ENCODE assay signal across 16 mouse cellular contexts in the genomic region with DNA sequence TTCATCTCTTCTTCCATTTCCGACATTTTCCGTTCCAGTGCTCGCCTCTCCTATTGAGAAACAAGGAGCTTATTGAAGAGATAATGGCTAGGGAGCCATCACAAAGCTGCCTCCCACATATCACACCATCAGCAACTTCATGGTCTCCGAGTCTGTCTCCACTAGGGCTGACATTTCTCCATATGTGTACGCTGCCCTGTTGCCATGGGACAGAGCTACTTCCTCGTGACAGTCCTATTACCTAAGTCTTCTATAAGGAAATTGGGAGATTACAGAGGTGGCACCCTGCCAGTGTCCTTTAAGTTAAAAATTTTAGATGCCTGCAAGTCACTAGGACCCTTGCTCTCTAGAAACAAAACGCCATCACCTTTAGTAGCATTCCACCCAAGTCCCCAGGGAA.
DNase-seq lines count a peak whose midpoint lies in the region; ATAC-seq and TF ChIP-seq lines count a peak whose summit lies in the region.
"Had no signal": no experiment of that assay in that cellular context is flagged by ENCODE, and none has a peak within 500 bp of the region (broad histone marks: within the 10 kb centered on the region; RNA-seq: fewer than 3 reads in every experiment).

No protein-coding gene starts in this region.

- TF ChIP-seq CTCF in kidney, adult 2 months (conservative IDR thresholded peaks at IDR 0.05; ENCODE audit: insufficient read depth, insufficient read length, low read depth, low read length), result no peak

- no peaks in the 10 kb centered on the region for H3K27me3 ChIP-seq in kidney, adult 2 months (replicated peaks; ENCODE audit: control insufficient read depth, insufficient read depth, low read length)
- H3K27me3 ChIP-seq in lung, embryonic 16.5 days (ENCODE audit: control insufficient read depth, insufficient read depth, low read depth, low read length), result no peaks in the 10 kb centered on the region
- no peaks in the 10 kb centered on the region for H3K27me3 ChIP-seq in stomach, embryonic 14.5 days (ENCODE audit: control insufficient read depth, insufficient read depth, low read length)
- H3K27me3 ChIP-seq: CH12.LX; limb, embryonic 13.5 days; midbrain, embryonic 13.5 days had no signal

- 92% methylated on average over 7 of the region's 7 CpGs for WGBS in kidney, adult 2 months
- WGBS in lung, embryonic 16.5 days, result 79% methylated on average over 7 of the region's 7 CpGs
- 88% methylated on average over 7 of the region's 7 CpGs for WGBS in stomach, embryonic 14.5 days

- no peak for TF ChIP-seq POLR2A in kidney, adult 2 months (IDR thresholded peaks at IDR 0.05; ENCODE audit: low read depth, low read length)

- H3K9ac ChIP-seq in lung, embryonic 16.5 days (ENCODE audit: low read length), result no peak overlapping the region
- no peak overlapping the region for H3K9ac ChIP-seq in stomach, embryonic 14.5 days (replicated peaks; ENCODE audit: low read depth, low read length)
- H3K9ac ChIP-seq: limb, embryonic 13.5 days; liver, postnatal 0 days; midbrain, embryonic 13.5 days had no signal

- no peak overlapping the region for H3K4me2 ChIP-seq in lung, embryonic 16.5 days (ENCODE audit: low read depth, low read length)
- H3K4me2 ChIP-seq in stomach, embryonic 14.5 days (replicated peaks; ENCODE audit: low read depth, low read length), result no peak overlapping the region
- H3K4me2 ChIP-seq: limb, embryonic 13.5 days; midbrain, embryonic 13.5 days had no signal

- H3K4me3 ChIP-seq in kidney, adult 2 months (ENCODE audit: insufficient read depth, low read depth, low read length), result no peak overlapping the region
- no peak overlapping the region for H3K4me3 ChIP-seq in lung, embryonic 16.5 days (ENCODE audit: low read length)
- no peak overlapping the region for H3K4me3 ChIP-seq in stomach, embryonic 14.5 days (ENCODE audit: low read depth, low read length)
- H3K4me3 ChIP-seq: limb, embryonic 13.5 days; midbrain, embryonic 13.5 days had no signal

- peak; percentile 1 for DNase-seq in cerebellum, adult 11-12 months
- no peak for DNase-seq in cerebellum, postnatal 4 days (ENCODE audit: low spot score in 2 of 2)
- DNase-seq in kidney, adult 2 months, result no peak
- no peak for DNase-seq in kidney, postnatal 25 days
- no peak for DNase-seq in lung, postnatal 10 days
- no peak for DNase-seq in natural killer cell, adult 2 months (ENCODE audit: low spot score in 2 of 2)
- DNase-seq: cerebellum, adult 18-20 months; embryo, embryonic 11 days; layer of hippocampus, postnatal 36 days; liver, postnatal 0 days had no signal

- H3K9me3 ChIP-seq in lung, embryonic 16.5 days (ENCODE audit: control insufficient read depth, low read length), result no peaks in the 10 kb centered on the region
- no peaks in the 10 kb centered on the region for H3K9me3 ChIP-seq in stomach, embryonic 14.5 days (ENCODE audit: control insufficient read depth, low read depth, low read length)
- H3K9me3 ChIP-seq: limb, embryonic 13.5 days; midbrain, embryonic 13.5 days had no signal

- no peak for ATAC-seq in lung, embryonic 16.5 days (ENCODE audit: low read depth)
- ATAC-seq in stomach, embryonic 14.5 days (ENCODE audit: insufficient number of reproducible peaks, insufficient read depth, low FRiP score, low read depth), result no peak
- ATAC-seq: activated CD4-positive, CD25-positive, alpha-beta regulatory T cell, adult 4 months; midbrain, embryonic 13.5 days had no signal

- no peaks in the 10 kb centered on the region for H3K36me3 ChIP-seq in kidney, adult 2 months (ENCODE audit: control insufficient read depth, insufficient read depth, low read length)
- peaks cover 11% of the 10 kb centered on the region for H3K36me3 ChIP-seq in lung, embryonic 16.5 days (ENCODE audit: control insufficient read depth, insufficient read depth, low read length)
- peaks cover 9% of the 10 kb centered on the region; the same call in 1 of the 2 replicates for H3K36me3 ChIP-seq in stomach, embryonic 14.5 days (ENCODE audit: control insufficient read depth, insufficient read depth, low read length)

- H3K27ac ChIP-seq in kidney, adult 2 months (ENCODE audit: insufficient read depth, low read depth, low read length), result peak overlapping the region; percentile 67; the same call in 1 of the 2 replicates
- peak overlapping the region; percentile 83 for H3K27ac ChIP-seq in lung, embryonic 16.5 days (ENCODE audit: low read length)
- H3K27ac ChIP-seq in stomach, embryonic 14.5 days (ENCODE audit: low read length), result peak overlapping the region; percentile 91; the same call in 1 of the 2 replicates
- H3K27ac ChIP-seq: limb, embryonic 13.5 days; midbrain, embryonic 13.5 days had no signal

- peaks cover 11% of the 10 kb centered on the region; the same call in 1 of the 2 replicates for H3K4me1 ChIP-seq in kidney, adult 2 months (ENCODE audit: control insufficient read depth, insufficient read depth, low read length)
- peaks cover 50% of the 10 kb centered on the region for H3K4me1 ChIP-seq in lung, embryonic 16.5 days (replicated peaks; ENCODE audit: control insufficient read depth, insufficient read depth, low read length)
- peaks cover 42% of the 10 kb centered on the region for H3K4me1 ChIP-seq in stomach, embryonic 14.5 days (ENCODE audit: control insufficient read depth, insufficient read depth, low read length)
